Mouse (Mus musculus) MEL (cell line): ENCODE measurements around the gene Gm20388. TPM values are rescaled to one million over a fixed set of nuclear protein-coding genes. Genes with fewer than 3 reads are reported as not detected.

Experiments
- DNase-seq: peaks from one replicate; pipeline ENCODE4 v3.0.0; 2011; ENCODE audit warnings: low read depth, low spot score
- H3K27ac ChIP-seq: 2 replicates; pipeline ENCODE4 v1.5.1; 2012; ENCODE audit warnings: low read depth, mild to moderate bottlenecking, control low read depth, low read length, moderate library complexity; ENCODE audit not compliant: control insufficient read depth
- H3K27me3 ChIP-seq, 2 experiments: fragments of 150-350 bp in 1 of 2; sonication (generic) in 1 of 2; 2 replicates each; pipeline ENCODE4 v1.6.1; 2012; ENCODE audit warnings: low read length in 2 of 2, mild to moderate bottlenecking in 2 of 2, improper control_type of control experiment in 1 of 2, moderate library complexity in 1 of 2; ENCODE audit not compliant: insufficient read depth in 2 of 2, control insufficient read depth in 1 of 2
- H3K36me3 ChIP-seq, 2 experiments: 2 replicates each; pipeline ENCODE4 v1.6.1; 2012 to 2014; ENCODE audit warnings: low read length in 2 of 2, improper control_type of control experiment in 1 of 2, inconsistent platforms in 1 of 2, mild to moderate bottlenecking in 1 of 2; ENCODE audit not compliant: insufficient read depth in 2 of 2, control insufficient read depth in 1 of 2
- H3K4me1 ChIP-seq, 2 experiments: fragments of 150-350 bp in 1 of 2; sonication (generic) in 1 of 2; 2 replicates each; pipeline ENCODE4 v1.6.1; 2012; ENCODE audit warnings: low read length in 2 of 2, improper control_type of control experiment in 1 of 2, mild to moderate bottlenecking in 1 of 2; ENCODE audit not compliant: insufficient read depth in 2 of 2, control insufficient read depth in 1 of 2
- H3K4me3 ChIP-seq, 2 experiments: fragments of 150-350 bp in 1 of 2; sonication (generic) in 1 of 2; 2 replicates each; pipeline ENCODE4 v1.5.1; 2012; ENCODE audit warnings: low read depth in 2 of 2, low read length in 2 of 2, mild to moderate bottlenecking in 2 of 2, moderate library complexity in 2 of 2, control low read depth in 1 of 2, improper control_type of control experiment in 1 of 2; ENCODE audit not compliant: control insufficient read depth in 1 of 2, insufficient read depth in 1 of 2
- H3K79me2 ChIP-seq: 2 replicates; pipeline ENCODE4 v1.6.1; 2012; ENCODE audit warnings: mild to moderate bottlenecking, low read length, moderate library complexity; ENCODE audit not compliant: control insufficient read depth, poor library complexity, insufficient read depth
- H3K9ac ChIP-seq: 2 replicates; pipeline ENCODE4 v1.6.1; 2012; ENCODE audit warnings: low read depth, mild to moderate bottlenecking, control low read depth, low read length, moderate library complexity; ENCODE audit not compliant: control insufficient read depth, poor library complexity, severe bottlenecking
- H3K9me3 ChIP-seq: fragments of 150-350 bp; sonication (generic); replicated peaks from 2 replicates; pipeline ENCODE4 v1.6.1; 2012; ENCODE audit warnings: mild to moderate bottlenecking, low read length, improper control_type of control experiment, moderate library complexity; ENCODE audit not compliant: insufficient read depth
- CHD2 ChIP-seq: IDR thresholded peaks from 2 replicates; pipeline ENCODE4 v1.6.1; 2011; ENCODE audit warnings: low read length, improper control_type of control experiment
- CTCF ChIP-seq, 3 experiments: IDR thresholded peaks in 2 of 3; conservative IDR thresholded peaks in 1 of 3; 2 replicates each; pipeline ENCODE4 v1.5.1; 2011 to 2012; ENCODE audit warnings: low read length in 3 of 3, low read depth in 2 of 3, mild to moderate bottlenecking in 2 of 3, improper control_type of control experiment in 1 of 3, inconsistent platforms in 1 of 3, mixed read lengths in 1 of 3, moderate library complexity in 1 of 3; ENCODE audit not compliant: control insufficient read depth in 1 of 3, insufficient read depth in 1 of 3, poor library complexity in 1 of 3, severe bottlenecking in 1 of 3
- E2F4 ChIP-seq: IDR thresholded peaks from 2 replicates; pipeline ENCODE4 v1.6.1; 2011; ENCODE audit warnings: low read depth, low read length, improper control_type of control experiment, borderline replicate concordance
- ELF1 ChIP-seq: IDR thresholded peaks from 2 replicates; pipeline ENCODE4 v1.6.1; 2014; ENCODE audit warnings: low read depth, mild to moderate bottlenecking, inconsistent platforms, low read length, improper control_type of control experiment, moderate library complexity
- EP300 ChIP-seq, 2 experiments: IDR thresholded peaks; 2 replicates each; pipeline ENCODE4 v1.6.1; 2011; ENCODE audit warnings: improper control_type of control experiment in 2 of 2, low read length in 2 of 2, low read depth in 1 of 2, mild to moderate bottlenecking in 1 of 2
- ETS1 ChIP-seq: IDR thresholded peaks from 2 replicates; pipeline ENCODE4 v1.6.1; 2012; ENCODE audit warnings: low read depth, mild to moderate bottlenecking, inconsistent platforms, low read length, improper control_type of control experiment, moderate library complexity
- GABPA ChIP-seq: IDR thresholded peaks from 2 replicates; pipeline ENCODE4 v1.6.1; 2012; ENCODE audit warnings: low read depth, mild to moderate bottlenecking, inconsistent platforms, low read length, improper control_type of control experiment, moderate library complexity
- HCFC1 ChIP-seq: IDR thresholded peaks from 2 replicates; pipeline ENCODE4 v1.6.1; 2012; ENCODE audit warnings: low read depth, mild to moderate bottlenecking, inconsistent platforms, low read length, improper control_type of control experiment, moderate library complexity
- KAT2A ChIP-seq: conservative IDR thresholded peaks from 2 replicates; pipeline ENCODE4 v1.6.1; 2012; ENCODE audit warnings: low read depth, low read length, improper control_type of control experiment, inconsistent platforms
- MAX ChIP-seq: IDR thresholded peaks from 2 replicates; pipeline ENCODE4 v1.6.1; 2011; ENCODE audit warnings: low read length, improper control_type of control experiment
- MAZ ChIP-seq: IDR thresholded peaks from 2 replicates; pipeline ENCODE4 v1.6.1; 2012; ENCODE audit warnings: low read depth, mild to moderate bottlenecking, inconsistent platforms, low read length, improper control_type of control experiment
- MEF2A ChIP-seq: IDR thresholded peaks from 2 replicates; pipeline ENCODE4 v1.6.1; 2014; ENCODE audit warnings: low read depth, mild to moderate bottlenecking, inconsistent platforms, low read length, improper control_type of control experiment; ENCODE audit not compliant: poor library complexity, insufficient replicate concordance, severe bottlenecking; ENCODE audit errors: extremely low read depth
- MXI1 ChIP-seq: IDR thresholded peaks from 2 replicates; pipeline ENCODE4 v1.6.1; 2011; ENCODE audit warnings: mild to moderate bottlenecking, low read depth, low read length, improper control_type of control experiment
- MYB ChIP-seq: IDR thresholded peaks from 2 replicates; pipeline ENCODE4 v1.6.1; 2011; ENCODE audit warnings: mild to moderate bottlenecking, low read depth, low read length, improper control_type of control experiment
- MYC ChIP-seq: IDR thresholded peaks from 2 replicates; pipeline ENCODE4 v1.6.1; 2011; ENCODE audit warnings: low read depth, mild to moderate bottlenecking, low read length, improper control_type of control experiment, moderate library complexity
- NELFE ChIP-seq: IDR thresholded peaks from 2 replicates; pipeline ENCODE4 v1.6.1; 2011; ENCODE audit warnings: low read depth, low read length, improper control_type of control experiment
- POLR2A ChIP-seq, 2 experiments: IDR thresholded peaks; 2 replicates each; pipeline ENCODE4 v1.6.1; 2011 to 2012; ENCODE audit warnings: low read length in 2 of 2, mild to moderate bottlenecking in 2 of 2, control low read depth in 1 of 2, improper control_type of control experiment in 1 of 2, low read depth in 1 of 2, moderate library complexity in 1 of 2; ENCODE audit not compliant: control insufficient read depth in 1 of 2, insufficient read depth in 1 of 2, poor library complexity in 1 of 2
- POLR2AphosphoS2 ChIP-seq: IDR thresholded peaks from 2 replicates; pipeline ENCODE4 v1.6.1; 2011; ENCODE audit warnings: low read length, improper control_type of control experiment
- RAD21 ChIP-seq: IDR thresholded peaks from 2 replicates; pipeline ENCODE4 v1.6.1; 2011; ENCODE audit warnings: mild to moderate bottlenecking, low read depth, low read length, improper control_type of control experiment
- RCOR1 ChIP-seq: IDR thresholded peaks from 2 replicates; pipeline ENCODE4 v1.6.1; 2012; ENCODE audit warnings: low read depth, mild to moderate bottlenecking, inconsistent platforms, low read length, improper control_type of control experiment
- SIN3A ChIP-seq: IDR thresholded peaks from 2 replicates; pipeline ENCODE4 v1.6.1; 2012; ENCODE audit warnings: low read length, improper control_type of control experiment, inconsistent platforms
- SMC3 ChIP-seq: IDR thresholded peaks from 2 replicates; pipeline ENCODE4 v1.6.1; 2011; ENCODE audit warnings: low read depth, low read length, improper control_type of control experiment
- TAL1 ChIP-seq: IDR thresholded peaks from 2 replicates; pipeline ENCODE4 v1.6.1; 2012; ENCODE audit warnings: mild to moderate bottlenecking, inconsistent platforms, low read length, moderate library complexity, mixed read lengths
- TCF12 ChIP-seq: IDR thresholded peaks from 2 replicates; pipeline ENCODE4 v1.6.1; 2014; ENCODE audit warnings: low read depth, mild to moderate bottlenecking, inconsistent platforms, low read length, improper control_type of control experiment, moderate library complexity
- UBTF ChIP-seq: IDR thresholded peaks from 2 replicates; pipeline ENCODE4 v1.6.1; 2012; ENCODE audit warnings: low read depth, mild to moderate bottlenecking, inconsistent platforms, low read length, improper control_type of control experiment, moderate library complexity, borderline replicate concordance; ENCODE audit not compliant: insufficient read depth
- USF1 ChIP-seq: IDR thresholded peaks from 2 replicates; pipeline ENCODE4 v1.6.1; 2014; ENCODE audit warnings: low read depth, mild to moderate bottlenecking, inconsistent platforms, low read length, improper control_type of control experiment, moderate library complexity
- ZC3H11A ChIP-seq: IDR thresholded peaks from 2 replicates; pipeline ENCODE4 v1.6.1; 2012; ENCODE audit warnings: low read depth, mild to moderate bottlenecking, inconsistent platforms, low read length, improper control_type of control experiment
- ZKSCAN1 ChIP-seq: IDR thresholded peaks from 2 replicates; pipeline ENCODE4 v1.6.1; 2012; ENCODE audit warnings: low read depth, mild to moderate bottlenecking, inconsistent platforms, low read length, improper control_type of control experiment, moderate library complexity
- ZMIZ1 ChIP-seq: IDR thresholded peaks from 2 replicates; pipeline ENCODE4 v1.6.1; 2012; ENCODE audit warnings: low read depth, mild to moderate bottlenecking, inconsistent platforms, low read length, improper control_type of control experiment, moderate library complexity
- ZNF384 ChIP-seq: IDR thresholded peaks from 2 replicates; pipeline ENCODE4 v1.6.1; 2012; ENCODE audit warnings: low read depth, mild to moderate bottlenecking, inconsistent platforms, low read length, improper control_type of control experiment
- polyA plus RNA-seq, 2 experiments: library from polyadenylated mRNA; stranded (reverse) in 1 of 2; unstranded in 1 of 2; fragments of >175 nt in 1 of 2; fragments of >200 nt in 1 of 2; gene quantifications; 2 replicates each; pipeline versions ENCODE4 v1.2.1 to v1.2.4; 2012; ENCODE audit warnings: low replicate concordance in 2 of 2, low read depth in 1 of 2; ENCODE audit not compliant: insufficient read length in 2 of 2, insufficient read depth in 1 of 2, missing spikeins in 1 of 2
- total RNA-seq: library from RNA; depleted of rRNA; stranded (reverse); fragments of 300-350 nt; gene quantifications from 2 replicates; pipeline ENCODE4 v1.2.3, GENCODE M21; 2012

Gm20388 gene
- total and polyA plus RNA-seq, 3 experiments, result 11.1 to 17.8 TPM; not detected in 1

GRCm38 (mm10) chr8:122665667-122666316 lies 2755.2 kb downstream of the Gm20388 start:
- Histone ChIP-seq H3K79me2 (peaks cover 89% of the 10 kb centered on the region), H3K36me3 (peaks cover 18 to 39% of the 10 kb centered on the region in 2 experiments), H3K4me1 (peaks cover 14 to 45% of the 10 kb centered on the region in 2 experiments), H3K9ac (no peak overlapping the region), H3K4me3 (no peak overlapping the region), H3K27ac (peak overlapping the region; percentile 54), H3K27me3 (no peaks in the 10 kb centered on the region), H3K9me3 (no peaks in the 10 kb centered on the region)
- TF ChIP-seq ZNF384 (no peak), POLR2A (IDR thresholded peaks at IDR 0.05; ENCODE audit: control insufficient read depth in 1 of 2, insufficient read depth in 1 of 2, low read depth in 1 of 2, low read length in 2 of 2, poor library complexity in 1 of 2) (peak in 1 of 2 experiments; percentile 40; a peak in 1 of 4 replicates), ZKSCAN1 (no peak), E2F4 (no peak), EP300 (IDR thresholded peaks at IDR 0.05; ENCODE audit: low read depth in 1 of 2, low read length in 2 of 2) (no peak), GABPA (no peak), MYC (no peak), ELF1 (no peak), ZMIZ1 (0 out of 2 replicates have a peak, but pooled peaks have one; percentile 22), POLR2AphosphoS2 (no peak)
- no peak for DNase-seq

GRCm38 (mm10) chr8:122666338-122666764 lies 2755.7 kb downstream of the Gm20388 start:
- peaks cover 88% of the 10 kb centered on the region for H3K79me2 ChIP-seq
- TF ChIP-seq RAD21 (no peak), TAL1 (peak; percentile 95), SMC3 (no peak), RCOR1 (peak; percentile 96), MYB (peak; percentile 89), CTCF (IDR thresholded peaks at IDR 0.05 in 2 of 3, conservative IDR thresholded peaks at IDR 0.05 in 1 of 3; ENCODE audit: control insufficient read depth in 1 of 3, insufficient read depth in 1 of 3, low read depth in 2 of 3, low read length in 3 of 3, poor library complexity in 1 of 3, severe bottlenecking in 1 of 3) (no peak), POLR2A (IDR thresholded peaks at IDR 0.05; ENCODE audit: control insufficient read depth in 1 of 2, insufficient read depth in 1 of 2, low read depth in 1 of 2, low read length in 2 of 2, poor library complexity in 1 of 2) (no peak), ZNF384 (no peak), MAZ (peak; percentile 86), CHD2 (peak; percentile 60; the same call in 1 of the 2 replicates), NELFE (no peak), MXI1 (peak; percentile 88; the same call in 1 of the 2 replicates), KAT2A (no peak; the same call in 1 of the 2 replicates), EP300 (IDR thresholded peaks at IDR 0.05; ENCODE audit: low read depth in 1 of 2, low read length in 2 of 2) (peak; percentile 99), ETS1 (peak; percentile 92), USF1 (peak; percentile 51; the same call in 1 of the 2 replicates), HCFC1 (no peak), TCF12 (peak; percentile 100), UBTF (0 out of 2 replicates have a peak, but pooled peaks have one; percentile 36), ZKSCAN1 (no peak), ELF1 (no peak), MAX (peak; percentile 49; the same call in 1 of the 2 replicates), ZC3H11A (no peak), MEF2A (no peak), SIN3A (peak; percentile 92), POLR2AphosphoS2 (peak; percentile 63)

More at GRCm38 (mm10) chr8:122666338-122666764, 2755.7 kb downstream of the Gm20388 start:
- H3K27ac ChIP-seq, result peak overlapping the region; percentile 40
- H3K4me3 ChIP-seq, result no peak overlapping the region
- peaks cover 20 to 39% of the 10 kb centered on the region in 2 experiments for H3K36me3 ChIP-seq
- peak; percentile 73 for DNase-seq
- no peaks in the 10 kb centered on the region for H3K27me3 ChIP-seq
- H3K4me1 ChIP-seq, result peaks cover 14 to 45% of the 10 kb centered on the region in 2 experiments
- H3K9ac ChIP-seq, result no peak overlapping the region
- H3K9me3 ChIP-seq, result no peaks in the 10 kb centered on the region
